Mouse (Mus musculus): ENCODE measurements around the gene Ndufaf4.
A peak's percentile ranks its signal among the peaks of the same experiment; 100 is the strongest.
"Not testable (repeated sequence)": the region's sequence is repeated elsewhere in the genome, so short reads cannot be mapped to it uniquely, and the experiment has no call there.

The Ndufaf4 gene

GRCm38 (mm10) chr4:24897851-24898515 lies at the start of gene Ndufaf4:
Ndufaf4 (plus strand) TSS chr4:24898083.
- peak; percentile 98 for DNase-seq (ENCODE audit: low spot score in 2 of 2)

GRCm38 (mm10) chr4:24850401-24851325 lies 47.2 kb upstream of the Ndufaf4 start, which contains the start of gene Klhl32:
Klhl32 (minus strand) TSS chr4:24851124.
- DNase-seq (ENCODE audit: low spot score in 2 of 2): peak; percentile 82 to 86

- no peak for DNase-seq (ENCODE audit: low spot score in 2 of 2)
These were observed 32.2 kb upstream of the Ndufaf4 start for GRCm38 (mm10) chr4:24865691-24866090.

GRCm38 (mm10) chr4:24869230-24869629 lies 28.7 kb upstream of the Ndufaf4 start:
- no peak for DNase-seq (ENCODE audit: low spot score in 2 of 2)

GRCm38 (mm10) chr4:24889386-24889785 lies 8.5 kb upstream of the Ndufaf4 start:
- not testable (repeated sequence) for DNase-seq (ENCODE audit: low spot score in 2 of 2)

GRCm38 (mm10) chr4:24892293-24892692 lies 5.6 kb upstream of the Ndufaf4 start:
- not testable (repeated sequence) for DNase-seq (ENCODE audit: low spot score in 2 of 2)

- no peak for DNase-seq (ENCODE audit: low spot score in 2 of 2)
These were observed 3.3 kb upstream of the Ndufaf4 start for GRCm38 (mm10) chr4:24894625-24895024.

- peak in 1 of 2 experiments; percentile 54 for DNase-seq (ENCODE audit: low spot score in 2 of 2)
These were observed 1.1 kb upstream of the Ndufaf4 start for GRCm38 (mm10) chr4:24896829-24897228.

- DNase-seq (ENCODE audit: low spot score in 2 of 2): no peak
These were observed 532 bp upstream of the Ndufaf4 start for GRCm38 (mm10) chr4:24897351-24897750.

- no peak for DNase-seq (ENCODE audit: low spot score in 2 of 2)
These were observed 753 bp downstream of the Ndufaf4 start for GRCm38 (mm10) chr4:24898636-24899035.

GRCm38 (mm10) chr4:24899146-24899545 lies 1.3 kb downstream of the Ndufaf4 start:
- DNase-seq (ENCODE audit: low spot score in 2 of 2): no peak

- no peak for DNase-seq (ENCODE audit: low spot score in 2 of 2)
These were observed 9.9 kb downstream of the Ndufaf4 start for GRCm38 (mm10) chr4:24907745-24908144.

GRCm38 (mm10) chr4:24915631-24916030 lies 17.7 kb downstream of the Ndufaf4 start:
- no peak for DNase-seq (ENCODE audit: low spot score in 2 of 2)

- no peak for DNase-seq (ENCODE audit: low spot score in 2 of 2)
These were observed 22.2 kb downstream of the Ndufaf4 start for GRCm38 (mm10) chr4:24920006-24920577.

- no peak for DNase-seq (ENCODE audit: low spot score in 2 of 2)
These were observed 26.8 kb downstream of the Ndufaf4 start for GRCm38 (mm10) chr4:24924726-24925125.

- DNase-seq (ENCODE audit: low spot score in 2 of 2): no peak
These were observed 30.4 kb downstream of the Ndufaf4 start for GRCm38 (mm10) chr4:24928260-24928780.

GRCm38 (mm10) chr4:24928926-24929325 lies 31.0 kb downstream of the Ndufaf4 start:
- DNase-seq (ENCODE audit: low spot score in 2 of 2): no peak

- peak; percentile 33 to 45 for DNase-seq (ENCODE audit: low spot score in 2 of 2)
These were observed 45.0 kb downstream of the Ndufaf4 start for GRCm38 (mm10) chr4:24942728-24943424.
